Mouse (Mus musculus): ENCODE measurements at regions not wholly inside any gene's neighbourhood (a gene's known extent, or its start where the extent isn't known, plus 50 kb on each side); places are given as distances from the start of the nearest gene placed in this dataset.
A peak's percentile ranks its signal among the peaks of the same experiment; 100 is the strongest.

GRCm38 (mm10) chr8:41824928-41825327 is 408.1 kb upstream of the Frg1 start:
- ATAC-seq: no peak
- H3K36me3 ChIP-seq (ENCODE audit: control insufficient read depth, insufficient read depth, low read length): no peaks in the 10 kb centered on the region
- WGBS: 30% methylated on average over 7 of the region's 7 CpGs

GRCm38 (mm10) chr8:41823041-41823440 is 406.2 kb upstream of the Frg1 start:
- Histone ChIP-seq H3K27ac (ENCODE audit: low read length) (no peak overlapping the region), H3K36me3 (ENCODE audit: control insufficient read depth, insufficient read depth, low read length) (no peaks in the 10 kb centered on the region), H3K4me3 (ENCODE audit: low read length) (no peak overlapping the region), H3K9me3 (ENCODE audit: control insufficient read depth, low read length) (no peaks in the 10 kb centered on the region), H3K27me3 (replicated peaks; ENCODE audit: control insufficient read depth, insufficient read depth, low read length) (no peaks in the 10 kb centered on the region), H3K4me1 (ENCODE audit: control insufficient read depth, insufficient read depth, low read length) (no peaks in the 10 kb centered on the region), H3K9ac (ENCODE audit: low read depth, low read length) (no peak overlapping the region), H3K4me2 (ENCODE audit: low read depth, low read length) (no peak overlapping the region)
- WGBS: 72% methylated on average over 8 of the region's 8 CpGs
- ATAC-seq: no peak

More at GRCm38 (mm10) chr8:41824928-41825327, 408.1 kb upstream of the Frg1 start:
- Histone ChIP-seq H3K4me1 (ENCODE audit: control insufficient read depth, insufficient read depth, low read length) (no peaks in the 10 kb centered on the region), H3K9ac (ENCODE audit: low read depth, low read length) (no peak overlapping the region), H3K4me3 (ENCODE audit: low read length) (no peak overlapping the region), H3K4me2 (ENCODE audit: low read depth, low read length) (no peak overlapping the region), H3K9me3 (ENCODE audit: control insufficient read depth, low read length) (no peaks in the 10 kb centered on the region), H3K27me3 (replicated peaks; ENCODE audit: control insufficient read depth, insufficient read depth, low read length) (no peaks in the 10 kb centered on the region), H3K27ac (ENCODE audit: low read length) (no peak overlapping the region)

- ATAC-seq: no peak
- H3K9me3 ChIP-seq (ENCODE audit: control insufficient read depth, low read length): no peaks in the 10 kb centered on the region
- H3K27ac ChIP-seq (ENCODE audit: low read length): no peak overlapping the region
- H3K27me3 ChIP-seq (replicated peaks; ENCODE audit: control insufficient read depth, insufficient read depth, low read length): no peaks in the 10 kb centered on the region
- WGBS: 95% methylated on average over 5 of the region's 5 CpGs
- no peaks in the 10 kb centered on the region for H3K4me1 ChIP-seq (ENCODE audit: control insufficient read depth, insufficient read depth, low read length)
- no peak overlapping the region for H3K9ac ChIP-seq (ENCODE audit: low read depth, low read length)
- H3K4me2 ChIP-seq (ENCODE audit: low read depth, low read length): no peak overlapping the region
- no peak overlapping the region for H3K4me3 ChIP-seq (ENCODE audit: low read length)
- H3K36me3 ChIP-seq (ENCODE audit: control insufficient read depth, insufficient read depth, low read length): no peaks in the 10 kb centered on the region
Observed at GRCm38 (mm10) chr8:41821676-41822075, 404.8 kb upstream of the Frg1 start.

- peak; percentile 62 for ATAC-seq
- Histone ChIP-seq H3K9ac (ENCODE audit: low read depth, low read length) (no peak overlapping the region), H3K4me1 (ENCODE audit: control insufficient read depth, insufficient read depth, low read length) (no peaks in the 10 kb centered on the region), H3K4me3 (ENCODE audit: low read length) (no peak overlapping the region), H3K27me3 (replicated peaks; ENCODE audit: control insufficient read depth, insufficient read depth, low read length) (no peaks in the 10 kb centered on the region), H3K4me2 (ENCODE audit: low read depth, low read length) (no peak overlapping the region), H3K9me3 (ENCODE audit: control insufficient read depth, low read length) (no peaks in the 10 kb centered on the region), H3K27ac (ENCODE audit: low read length) (no peak overlapping the region), H3K36me3 (ENCODE audit: control insufficient read depth, insufficient read depth, low read length) (no peaks in the 10 kb centered on the region)
- 77% methylated on average over 4 of the region's 4 CpGs for WGBS
Observed at GRCm38 (mm10) chr8:41820605-41821395, 403.9 kb upstream of the Frg1 start.

- no peak overlapping the region for H3K4me2 ChIP-seq (ENCODE audit: low read depth, low read length)
- no peaks in the 10 kb centered on the region for H3K36me3 ChIP-seq (ENCODE audit: control insufficient read depth, insufficient read depth, low read length)
- H3K27me3 ChIP-seq (replicated peaks; ENCODE audit: control insufficient read depth, insufficient read depth, low read length): no peaks in the 10 kb centered on the region
- no peak overlapping the region for H3K9ac ChIP-seq (ENCODE audit: low read depth, low read length)
- no peak for ATAC-seq
- no peaks in the 10 kb centered on the region for H3K4me1 ChIP-seq (ENCODE audit: control insufficient read depth, insufficient read depth, low read length)
- no peak overlapping the region for H3K4me3 ChIP-seq (ENCODE audit: low read length)
- H3K27ac ChIP-seq (ENCODE audit: low read length): no peak overlapping the region
- WGBS: 74% methylated on average over 5 of the region's 5 CpGs
- no peaks in the 10 kb centered on the region for H3K9me3 ChIP-seq (ENCODE audit: control insufficient read depth, low read length)
Observed at GRCm38 (mm10) chr8:41818577-41818976, 401.7 kb upstream of the Frg1 start.

GRCm38 (mm10) chr8:41818079-41818478 is 401.2 kb upstream of the Frg1 start:
- H3K4me2 ChIP-seq (ENCODE audit: low read depth, low read length): no peak overlapping the region
- no peak overlapping the region for H3K27ac ChIP-seq (ENCODE audit: low read length)
- no peak overlapping the region for H3K9ac ChIP-seq (ENCODE audit: low read depth, low read length)
- 95% methylated on average over 1 of the region's 1 CpGs for WGBS
- H3K9me3 ChIP-seq (ENCODE audit: control insufficient read depth, low read length): no peaks in the 10 kb centered on the region
- H3K4me3 ChIP-seq (ENCODE audit: low read length): no peak overlapping the region
- no peaks in the 10 kb centered on the region for H3K36me3 ChIP-seq (ENCODE audit: control insufficient read depth, insufficient read depth, low read length)
- no peaks in the 10 kb centered on the region for H3K4me1 ChIP-seq (ENCODE audit: control insufficient read depth, insufficient read depth, low read length)
- H3K27me3 ChIP-seq (replicated peaks; ENCODE audit: control insufficient read depth, insufficient read depth, low read length): no peaks in the 10 kb centered on the region
- ATAC-seq: no peak

GRCm38 (mm10) chr8:41815272-41815671 is 398.4 kb upstream of the Frg1 start:
- Histone ChIP-seq H3K4me3 (ENCODE audit: low read length) (no peak overlapping the region), H3K27ac (ENCODE audit: low read length) (no peak overlapping the region), H3K4me1 (ENCODE audit: control insufficient read depth, insufficient read depth, low read length) (no peaks in the 10 kb centered on the region), H3K9ac (ENCODE audit: low read depth, low read length) (no peak overlapping the region), H3K27me3 (replicated peaks; ENCODE audit: control insufficient read depth, insufficient read depth, low read length) (no peaks in the 10 kb centered on the region), H3K9me3 (ENCODE audit: control insufficient read depth, low read length) (no peaks in the 10 kb centered on the region), H3K36me3 (ENCODE audit: control insufficient read depth, insufficient read depth, low read length) (no peaks in the 10 kb centered on the region), H3K4me2 (ENCODE audit: low read depth, low read length) (no peak overlapping the region)
- WGBS: 68% methylated on average over 3 of the region's 3 CpGs
- ATAC-seq: peak; percentile 94

GRCm38 (mm10) chr8:41795625-41796024 is 378.8 kb upstream of the Frg1 start:
- H3K9ac ChIP-seq (ENCODE audit: low read depth, low read length): no peak overlapping the region
- H3K36me3 ChIP-seq (ENCODE audit: control insufficient read depth, insufficient read depth, low read length): no peaks in the 10 kb centered on the region
- no peaks in the 10 kb centered on the region for H3K9me3 ChIP-seq (ENCODE audit: control insufficient read depth, low read length)
- H3K4me1 ChIP-seq (ENCODE audit: control insufficient read depth, insufficient read depth, low read length): no peaks in the 10 kb centered on the region
- no peak overlapping the region for H3K4me3 ChIP-seq (ENCODE audit: low read length)
- H3K4me2 ChIP-seq (ENCODE audit: low read depth, low read length): no peak overlapping the region
- WGBS: 60% methylated on average over 2 of the region's 2 CpGs
- H3K27me3 ChIP-seq (replicated peaks; ENCODE audit: control insufficient read depth, insufficient read depth, low read length): no peaks in the 10 kb centered on the region
- H3K27ac ChIP-seq (ENCODE audit: low read length): no peak overlapping the region
- no peak for ATAC-seq

- Histone ChIP-seq H3K9me3 (ENCODE audit: control insufficient read depth, low read length) (no peaks in the 10 kb centered on the region), H3K4me2 (ENCODE audit: low read depth, low read length) (no peak overlapping the region), H3K27ac (ENCODE audit: low read length) (no peak overlapping the region), H3K4me3 (ENCODE audit: low read length) (no peak overlapping the region), H3K9ac (ENCODE audit: low read depth, low read length) (no peak overlapping the region), H3K4me1 (ENCODE audit: control insufficient read depth, insufficient read depth, low read length) (no peaks in the 10 kb centered on the region), H3K36me3 (ENCODE audit: control insufficient read depth, insufficient read depth, low read length) (no peaks in the 10 kb centered on the region), H3K27me3 (replicated peaks; ENCODE audit: control insufficient read depth, insufficient read depth, low read length) (no peaks in the 10 kb centered on the region)
- WGBS: 76% methylated on average over 9 of the region's 9 CpGs
- ATAC-seq: no peak
Observed at GRCm38 (mm10) chr8:41786952-41787861, 370.3 kb upstream of the Frg1 start.

All from intestine, embryonic 16.5 days (tissue).